Mouse (Mus musculus) naive thymus-derived CD4-positive, alpha-beta T cell, adult 2 months (primary cell): ENCODE measurements at regions not wholly inside any gene's neighbourhood (a gene's known extent, or its start where the extent isn't known, plus 50 kb on each side); places are given as distances from the start of the nearest gene placed in this dataset.

Source experiments
- DNase-seq: peaks from one replicate; pipeline ENCODE4 v3.0.0-alpha.2; 2011; ENCODE audit warnings: low read depth

- no peak for DNase-seq
Measured at GRCm38 (mm10) chr1:153962161-153962720, 62.2 kb upstream of the Teddm2 start.

- no peak for DNase-seq
Measured at GRCm38 (mm10) chr1:153963744-153964342, 63.8 kb upstream of the Teddm2 start.

- no peak for DNase-seq
Measured at GRCm38 (mm10) chr1:153969401-153969800, 69.4 kb upstream of the Teddm2 start.

- no peak for DNase-seq
Measured at GRCm38 (mm10) chr1:153974300-153974699, 74.3 kb upstream of the Teddm2 start.

- no peak for DNase-seq
Measured at GRCm38 (mm10) chr1:153977963-153978726, 78.1 kb upstream of the Teddm2 start.

- no peak for DNase-seq
Measured at GRCm38 (mm10) chr1:153980886-153981285, 80.9 kb upstream of the Teddm2 start.

- no peak for DNase-seq
Measured at GRCm38 (mm10) chr1:153985595-153985994, 85.6 kb upstream of the Teddm2 start.

GRCm38 (mm10) chr1:153986632-153987031, 86.6 kb upstream of the Teddm2 start:
- no peak for DNase-seq

- DNase-seq: no peak
Measured at GRCm38 (mm10) chr1:153988297-153988696, 88.3 kb upstream of the Teddm2 start.

GRCm38 (mm10) chr1:153990651-153991435, 90.8 kb upstream of the Teddm2 start:
- no peak for DNase-seq

GRCm38 (mm10) chr1:153992466-153992865, 92.4 kb upstream of the Teddm2 start:
- no peak for DNase-seq

GRCm38 (mm10) chr1:153994871-153995270, 94.8 kb upstream of the Teddm2 start:
- DNase-seq: no peak

GRCm38 (mm10) chr1:153997201-153998181, 97.5 kb upstream of the Teddm2 start:
- DNase-seq: no peak

GRCm38 (mm10) chr1:153999776-154000175, 99.7 kb upstream of the Teddm2 start:
- DNase-seq: no peak

- DNase-seq: no peak
Measured at GRCm38 (mm10) chr1:154003669-154004068, 103.6 kb upstream of the Teddm2 start.

- no peak for DNase-seq
Measured at GRCm38 (mm10) chr1:154004647-154005046, 104.6 kb upstream of the Teddm2 start.

- no peak for DNase-seq
Measured at GRCm38 (mm10) chr1:154006055-154006454, 106.0 kb upstream of the Teddm2 start.

- DNase-seq: no peak
Measured at GRCm38 (mm10) chr1:154007440-154007839, 107.4 kb upstream of the Teddm2 start.

GRCm38 (mm10) chr1:154008593-154009310, 108.7 kb upstream of the Teddm2 start:
- no peak for DNase-seq

GRCm38 (mm10) chr1:154010681-154011080, 110.7 kb upstream of the Teddm2 start:
- no peak for DNase-seq

GRCm38 (mm10) chr1:154016516-154016915, 116.5 kb upstream of the Teddm2 start:
- no peak for DNase-seq
